Mouse (Mus musculus): ENCODE measurements around the gene Rph3a. TPM values are rescaled to one million over a fixed set of nuclear protein-coding genes. Genes with fewer than 3 reads are reported as not detected.
"Not testable (repeated sequence)": the region's sequence is repeated elsewhere in the genome, so short reads cannot be mapped to it uniquely, and the experiment has no call there.

Gene Rph3a
- polyA plus RNA-seq, 1 experiment from 2014 or later: not detected

- not testable (repeated sequence) for H3K4me2 ChIP-seq; H3K27ac ChIP-seq (ENCODE audit: low read depth, low read length); H3K4me1 ChIP-seq (replicated peaks; ENCODE audit: control insufficient read depth, insufficient read depth, low read length); H3K9me3 ChIP-seq (ENCODE audit: control insufficient read depth, low read length); ATAC-seq (replicated peaks; ENCODE audit: low FRiP score); H3K9ac ChIP-seq (ENCODE audit: low read depth, low read length); H3K4me3 ChIP-seq (ENCODE audit: low read depth, low read length); H3K36me3 ChIP-seq (ENCODE audit: control insufficient read depth, insufficient read depth, low read length); H3K27me3 ChIP-seq (replicated peaks; ENCODE audit: control insufficient read depth, insufficient read depth, low read length); DNase-seq (ENCODE audit: low spot score)
- WGBS: 54% methylated on average over 8 of the region's 8 CpGs
Measured at GRCm38 (mm10) chr5:120914204-120914603, 95.7 kb downstream of the Rph3a start, which contains the start of gene Oas1d. Oas1d (plus strand) TSS chr5:120914536.

GRCm38 (mm10) chr5:120908196-120908920 is 101.5 kb downstream of the Rph3a start:
- no peak overlapping the region for H3K4me2 ChIP-seq
- WGBS: 43% methylated on average over 7 of the region's 7 CpGs
- H3K36me3 ChIP-seq (ENCODE audit: control insufficient read depth, insufficient read depth, low read length): no peaks in the 10 kb centered on the region
- no peaks in the 10 kb centered on the region for H3K9me3 ChIP-seq (ENCODE audit: control insufficient read depth, low read length)
- H3K9ac ChIP-seq (ENCODE audit: low read depth, low read length): no peak overlapping the region
- no peak for DNase-seq (ENCODE audit: low spot score)
- H3K4me3 ChIP-seq (ENCODE audit: low read depth, low read length): no peak overlapping the region
- no peaks in the 10 kb centered on the region for H3K27me3 ChIP-seq (replicated peaks; ENCODE audit: control insufficient read depth, insufficient read depth, low read length)
- ATAC-seq (replicated peaks; ENCODE audit: low FRiP score): no peak
- no peaks in the 10 kb centered on the region for H3K4me1 ChIP-seq (replicated peaks; ENCODE audit: control insufficient read depth, insufficient read depth, low read length)
- no peak overlapping the region for H3K27ac ChIP-seq (ENCODE audit: low read depth, low read length)

- H3K9ac ChIP-seq (ENCODE audit: low read depth, low read length); H3K4me3 ChIP-seq (ENCODE audit: low read depth, low read length); ATAC-seq (replicated peaks; ENCODE audit: low FRiP score); H3K4me1 ChIP-seq (replicated peaks; ENCODE audit: control insufficient read depth, insufficient read depth, low read length); H3K4me2 ChIP-seq; H3K27me3 ChIP-seq (replicated peaks; ENCODE audit: control insufficient read depth, insufficient read depth, low read length); H3K36me3 ChIP-seq (ENCODE audit: control insufficient read depth, insufficient read depth, low read length); H3K27ac ChIP-seq (ENCODE audit: low read depth, low read length); DNase-seq (ENCODE audit: low spot score); H3K9me3 ChIP-seq (ENCODE audit: control insufficient read depth, low read length): not testable (repeated sequence)
- WGBS: 28% methylated on average over 9 of the region's 12 CpGs
Measured at GRCm38 (mm10) chr5:120906791-120907733, 102.8 kb downstream of the Rph3a start, which contains the start of gene Oas1a. Oas1a (minus strand) TSS chr5:120907521.

GRCm38 (mm10) chr5:120902056-120902455 is 107.8 kb downstream of the Rph3a start:
- no peak overlapping the region for H3K4me2 ChIP-seq
- H3K4me1 ChIP-seq (replicated peaks; ENCODE audit: control insufficient read depth, insufficient read depth, low read length): no peaks in the 10 kb centered on the region
- no peaks in the 10 kb centered on the region for H3K27me3 ChIP-seq (replicated peaks; ENCODE audit: control insufficient read depth, insufficient read depth, low read length)
- no peak for DNase-seq (ENCODE audit: low spot score)
- WGBS: 82% methylated on average over 5 of the region's 5 CpGs
- H3K27ac ChIP-seq (ENCODE audit: low read depth, low read length): no peak overlapping the region
- H3K36me3 ChIP-seq (ENCODE audit: control insufficient read depth, insufficient read depth, low read length): no peaks in the 10 kb centered on the region
- no peak overlapping the region for H3K4me3 ChIP-seq (ENCODE audit: low read depth, low read length)
- no peak for ATAC-seq (replicated peaks; ENCODE audit: low FRiP score)
- H3K9me3 ChIP-seq (ENCODE audit: control insufficient read depth, low read length): no peaks in the 10 kb centered on the region
- no peak overlapping the region for H3K9ac ChIP-seq (ENCODE audit: low read depth, low read length)

- 41% methylated on average over 1 of the region's 1 CpGs for WGBS
- no peaks in the 10 kb centered on the region for H3K4me1 ChIP-seq (replicated peaks; ENCODE audit: control insufficient read depth, insufficient read depth, low read length)
- H3K9ac ChIP-seq (ENCODE audit: low read depth, low read length): no peak overlapping the region
- ATAC-seq (replicated peaks; ENCODE audit: low FRiP score) (no peak), DNase-seq (ENCODE audit: low spot score) (no peak)
- H3K4me3 ChIP-seq (ENCODE audit: low read depth, low read length): no peak overlapping the region
- no peaks in the 10 kb centered on the region for H3K36me3 ChIP-seq (ENCODE audit: control insufficient read depth, insufficient read depth, low read length)
- H3K27ac ChIP-seq (ENCODE audit: low read depth, low read length): no peak overlapping the region
- no peaks in the 10 kb centered on the region for H3K9me3 ChIP-seq (ENCODE audit: control insufficient read depth, low read length)
- H3K4me2 ChIP-seq: no peak overlapping the region
- no peaks in the 10 kb centered on the region for H3K27me3 ChIP-seq (replicated peaks; ENCODE audit: control insufficient read depth, insufficient read depth, low read length)
Measured at GRCm38 (mm10) chr5:120900666-120901065, 109.2 kb downstream of the Rph3a start.

GRCm38 (mm10) chr5:120898726-120899125 is 111.2 kb downstream of the Rph3a start:
- no peaks in the 10 kb centered on the region for H3K4me1 ChIP-seq (replicated peaks; ENCODE audit: control insufficient read depth, insufficient read depth, low read length)
- no peak overlapping the region for H3K4me2 ChIP-seq
- no peak for ATAC-seq (replicated peaks; ENCODE audit: low FRiP score)
- H3K9me3 ChIP-seq (ENCODE audit: control insufficient read depth, low read length): no peaks in the 10 kb centered on the region
- no peak for DNase-seq (ENCODE audit: low spot score)
- no peak overlapping the region for H3K4me3 ChIP-seq (ENCODE audit: low read depth, low read length)
- H3K36me3 ChIP-seq (ENCODE audit: control insufficient read depth, insufficient read depth, low read length): no peaks in the 10 kb centered on the region
- H3K27me3 ChIP-seq (replicated peaks; ENCODE audit: control insufficient read depth, insufficient read depth, low read length): no peaks in the 10 kb centered on the region
- no peak overlapping the region for H3K27ac ChIP-seq (ENCODE audit: low read depth, low read length)
- H3K9ac ChIP-seq (ENCODE audit: low read depth, low read length): no peak overlapping the region

GRCm38 (mm10) chr5:120898307-120898706 is 111.6 kb downstream of the Rph3a start:
- WGBS: 81% methylated on average over 6 of the region's 6 CpGs
- DNase-seq (ENCODE audit: low spot score): no peak
- Histone ChIP-seq H3K4me2 (no peak overlapping the region), H3K4me1 (replicated peaks; ENCODE audit: control insufficient read depth, insufficient read depth, low read length) (no peaks in the 10 kb centered on the region), H3K9me3 (ENCODE audit: control insufficient read depth, low read length) (no peaks in the 10 kb centered on the region), H3K9ac (ENCODE audit: low read depth, low read length) (no peak overlapping the region), H3K27me3 (replicated peaks; ENCODE audit: control insufficient read depth, insufficient read depth, low read length) (no peaks in the 10 kb centered on the region), H3K4me3 (ENCODE audit: low read depth, low read length) (no peak overlapping the region), H3K36me3 (ENCODE audit: control insufficient read depth, insufficient read depth, low read length) (no peaks in the 10 kb centered on the region), H3K27ac (ENCODE audit: low read depth, low read length) (no peak overlapping the region)
- ATAC-seq (replicated peaks; ENCODE audit: low FRiP score): no peak

- Histone ChIP-seq H3K4me3 (ENCODE audit: low read depth, low read length) (no peak overlapping the region), H3K9me3 (ENCODE audit: control insufficient read depth, low read length) (no peaks in the 10 kb centered on the region), H3K27me3 (replicated peaks; ENCODE audit: control insufficient read depth, insufficient read depth, low read length) (no peaks in the 10 kb centered on the region), H3K27ac (ENCODE audit: low read depth, low read length) (no peak overlapping the region), H3K36me3 (ENCODE audit: control insufficient read depth, insufficient read depth, low read length) (no peaks in the 10 kb centered on the region), H3K9ac (ENCODE audit: low read depth, low read length) (no peak overlapping the region), H3K4me1 (replicated peaks; ENCODE audit: control insufficient read depth, insufficient read depth, low read length) (no peaks in the 10 kb centered on the region), H3K4me2 (no peak overlapping the region)
- ATAC-seq (replicated peaks; ENCODE audit: low FRiP score) (no peak), DNase-seq (ENCODE audit: low spot score) (no peak)
- whole genome bisulfite sequencing: 79% methylated on average over 11 of the region's 11 CpGs
Measured at GRCm38 (mm10) chr5:120895231-120895900, 114.5 kb downstream of the Rph3a start.

All from liver, embryonic 11.5 days (tissue).